Mouse (Mus musculus) liver, embryonic 14.5 days (tissue): ENCODE data around the gene Ubtf. TPM values are rescaled to one million over a fixed set of nuclear protein-coding genes. Genes with fewer than 3 reads are reported as not detected.
A peak's percentile ranks its signal among the peaks of the same experiment; 100 is the strongest.

Source experiments
- ATAC-seq: fragments of 200-750 bp; cut with Nextera tagmentation; 2 replicates; pipeline ENCODE4 v1.8.0; 2017; ENCODE audit warnings: moderate number of reproducible peaks, mild to moderate bottlenecking, moderate library complexity; ENCODE audit not compliant: insufficient read depth
- DNase-seq, 3 experiments: peaks; one replicate each; pipeline ENCODE4 v3.0.0-alpha.2; 2012 to 2013; ENCODE audit warnings: low read depth in 3 of 3, low spot score in 3 of 3
- H3K27ac ChIP-seq: fragments of 300-500 bp; sonication (generic); 2 replicates; pipeline ENCODE4 v1.5.1; 2014; ENCODE audit warnings: moderate library complexity, mild to moderate bottlenecking, control low read depth, inconsistent platforms
- H3K27me3 ChIP-seq: fragments of 300-500 bp; sonication (generic); 2 replicates; pipeline ENCODE4 v1.6.1; 2014; ENCODE audit warnings: mild to moderate bottlenecking, low read length, moderate library complexity; ENCODE audit not compliant: control insufficient read depth, insufficient read depth
- H3K36me3 ChIP-seq: fragments of 300-500 bp; sonication (generic); replicated peaks from 2 replicates; pipeline ENCODE4 v1.6.1; 2014; ENCODE audit warnings: low read depth; ENCODE audit not compliant: control insufficient read depth, insufficient read depth
- H3K4me1 ChIP-seq, 2 experiments: fragments of 200-500 bp in 1 of 2; fragments of 300-500 bp in 1 of 2; sonication (generic) in 1 of 2; replicated peaks; 2 replicates each; pipeline ENCODE4 v1.6.1; 2012 to 2014; ENCODE audit warnings: antibody characterized with exemption in 1 of 2, inconsistent platforms in 1 of 2, low read length in 1 of 2; ENCODE audit not compliant: control insufficient read depth in 2 of 2, insufficient read depth in 2 of 2
- H3K4me2 ChIP-seq: fragments of 300-500 bp; sonication (generic); 2 replicates; pipeline ENCODE4 v1.6.1; 2014; ENCODE audit warnings: low read depth, mild to moderate bottlenecking, control low read depth, moderate library complexity
- H3K4me3 ChIP-seq, 2 experiments: fragments of 200-500 bp in 1 of 2; fragments of 300-500 bp in 1 of 2; sonication (generic) in 1 of 2; 2 replicates each; pipeline ENCODE4 v1.5.1; 2012 to 2014; ENCODE audit warnings: low read depth in 2 of 2, low read length in 2 of 2, mild to moderate bottlenecking in 2 of 2, control low read depth in 1 of 2, inconsistent platforms in 1 of 2, moderate library complexity in 1 of 2; ENCODE audit not compliant: insufficient read depth in 1 of 2
- H3K9ac ChIP-seq: fragments of 300-500 bp; sonication (generic); replicated peaks from 2 replicates; pipeline ENCODE4 v1.6.1; 2014; ENCODE audit warnings: mild to moderate bottlenecking, control low read depth, moderate library complexity
- H3K9me3 ChIP-seq: fragments of 300-500 bp; sonication (generic); 2 replicates; pipeline ENCODE4 v1.6.1; 2016; ENCODE audit warnings: low read length, mixed read lengths; ENCODE audit not compliant: control insufficient read depth
- CTCF ChIP-seq: IDR thresholded peaks from 2 replicates; pipeline ENCODE4 v1.5.1; 2016; ENCODE audit warnings: antibody characterized with exemption, low read depth, control low read depth
- EP300 ChIP-seq: IDR thresholded peaks from 2 replicates; pipeline ENCODE4 v1.6.1; 2016; ENCODE audit warnings: antibody characterized with exemption, low read depth
- WGBS: fragments of 180-500 bp; shearing (Covaris S2); extraction: QIAGEN DNeasy Blood & Tissue Kit; methylation state at CpG from one replicate; pipeline ENCODE4 v1.1.7; 2014; ENCODE audit not compliant: insufficient replicate concordance; 5-methylcytosine and 5-hydroxymethylcytosine counted together
- polyA plus RNA-seq, 2 experiments: library from polyadenylated mRNA; depleted of rRNA in 1 of 2; stranded (reverse) in 1 of 2; unstranded in 1 of 2; fragments of >200 nt; fragmentation: Nextera tagmentation in 1 of 2; extraction: Ambion mirVana in 1 of 2; gene quantifications; 2 replicates each; pipeline versions ENCODE4 v1.2.1 to v1.2.3; 2012 to 2014

Ubtf gene
- polyA plus RNA-seq, 2 experiments: 34.7 to 42.5 TPM

DNA sequence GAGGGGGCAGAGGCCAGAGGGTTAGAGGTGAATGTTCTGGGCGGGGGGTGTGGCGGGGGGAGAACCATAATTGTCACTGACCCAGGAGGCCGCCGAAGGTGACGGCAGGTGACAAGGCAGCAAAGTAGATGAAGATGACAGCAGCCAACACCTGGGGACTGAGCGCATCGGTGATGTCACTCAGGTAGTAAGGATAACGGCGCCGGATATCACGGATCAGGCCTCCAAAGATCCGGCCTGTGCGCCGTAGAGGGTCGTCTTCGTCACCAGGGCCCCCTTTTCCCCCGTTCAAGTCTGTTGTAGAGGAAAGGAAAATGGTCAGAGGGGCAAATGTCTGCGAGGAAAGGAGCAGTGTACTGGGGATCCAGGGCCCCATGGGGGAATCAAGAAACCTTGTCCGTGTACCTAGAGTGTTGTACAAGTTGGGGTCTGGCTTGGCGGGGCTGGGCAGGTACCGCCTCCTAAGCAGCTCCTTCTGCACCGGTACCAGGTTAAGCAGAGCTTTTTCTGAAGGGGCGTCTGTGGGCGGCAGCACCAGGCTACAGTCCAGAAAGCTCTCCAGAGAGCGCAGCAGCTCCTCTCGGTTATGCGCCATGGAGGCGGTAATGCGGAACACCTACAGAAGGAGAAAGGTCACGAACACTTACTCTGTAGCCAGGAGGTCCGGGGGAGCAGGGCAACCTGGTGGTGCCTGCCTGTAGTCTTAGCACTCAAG is 37.3 kb upstream of the Ubtf start:
- Histone ChIP-seq H3K27me3 (no peaks in the 10 kb centered on the region), H3K27ac (peak overlapping the region; percentile 90), H3K4me1 (peaks cover 8 to 40% of the 10 kb centered on the region in 2 experiments), H3K9ac (peak overlapping the region; percentile 10; the same call in 1 of the 2 replicates), H3K36me3 (peaks cover 100% of the 10 kb centered on the region), H3K4me3 (peak overlapping the region; percentile 5 to 94; a peak in 3 of 4 replicates), H3K9me3 (no peaks in the 10 kb centered on the region), H3K4me2 (peak overlapping the region; percentile 98)
- WGBS: 61% methylated on average over 31 of the region's 31 CpGs
- no peak for DNase-seq
- TF ChIP-seq EP300 (no peak), CTCF (no peak)
- no peak for ATAC-seq

DNA sequence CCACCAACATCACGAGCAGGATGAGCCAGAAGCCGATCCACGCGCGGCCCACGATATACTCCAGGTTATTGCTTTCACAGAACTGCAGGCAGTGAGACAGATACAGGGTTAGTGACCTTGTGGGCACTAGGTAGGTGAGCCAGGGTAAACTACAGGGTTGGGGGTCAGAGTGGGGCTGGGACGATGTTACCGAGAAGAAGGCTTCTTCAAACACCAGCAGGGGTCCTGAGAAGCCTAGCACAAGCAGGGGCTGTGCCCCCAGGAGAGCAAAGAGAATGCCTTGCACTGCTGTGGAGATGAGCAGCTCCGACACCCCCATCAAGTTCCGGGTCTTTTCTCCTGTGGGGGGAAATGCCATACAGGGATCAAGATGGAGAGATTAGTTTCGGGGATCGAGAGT is 36.6 kb upstream of the Ubtf start:
- Histone ChIP-seq H3K9me3 (no peaks in the 10 kb centered on the region), H3K9ac (no peak overlapping the region; the same call in 1 of the 2 replicates), H3K4me3 (peak overlapping the region; percentile 1 to 94; a peak in 3 of 4 replicates), H3K4me2 (peak overlapping the region; percentile 98), H3K27ac (peak overlapping the region; percentile 47), H3K4me1 (peaks cover 6 to 34% of the 10 kb centered on the region in 2 experiments), H3K27me3 (no peaks in the 10 kb centered on the region), H3K36me3 (peaks cover 100% of the 10 kb centered on the region)
- TF ChIP-seq EP300: no peak
- 78% methylated on average over 12 of the region's 12 CpGs for WGBS
- DNase-seq (no peak), ATAC-seq (no peak)

DNA sequence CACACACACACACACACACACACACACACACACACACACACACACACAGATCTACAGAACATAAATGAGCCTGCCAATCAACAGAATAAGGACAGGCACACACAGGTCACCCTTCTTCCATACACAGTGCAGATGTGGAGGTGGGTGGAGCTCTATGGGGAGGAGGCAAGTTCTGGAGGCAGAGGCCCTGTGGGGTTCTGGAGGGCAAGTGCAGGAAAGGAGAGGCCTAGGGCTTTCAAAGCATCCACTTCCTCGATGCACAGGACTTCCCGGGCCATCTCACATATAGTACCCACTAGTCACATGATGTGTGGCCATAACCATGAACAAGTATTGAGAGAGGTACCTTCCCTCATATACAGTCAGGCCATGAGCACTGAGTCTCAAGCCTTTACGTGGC is 36.0 kb upstream of the Ubtf start:
- Histone ChIP-seq H3K9ac (no peak overlapping the region; the same call in 1 of the 2 replicates), H3K27me3 (no peaks in the 10 kb centered on the region), H3K4me3 (peak overlapping the region in 1 of 2 experiments; percentile 94; a peak in 2 of 4 replicates), H3K4me1 (peaks cover 4 to 28% of the 10 kb centered on the region in 2 experiments; a peak in 3 of 4 replicates), H3K36me3 (peaks cover 100% of the 10 kb centered on the region), H3K9me3 (no peaks in the 10 kb centered on the region), H3K27ac (peak overlapping the region; percentile 47), H3K4me2 (peak overlapping the region; percentile 98)
- no peak for ATAC-seq
- WGBS: 68% methylated on average over 3 of the region's 3 CpGs
- TF ChIP-seq CTCF: no peak
- no peak for TF ChIP-seq EP300
- no peak for DNase-seq

DNA sequence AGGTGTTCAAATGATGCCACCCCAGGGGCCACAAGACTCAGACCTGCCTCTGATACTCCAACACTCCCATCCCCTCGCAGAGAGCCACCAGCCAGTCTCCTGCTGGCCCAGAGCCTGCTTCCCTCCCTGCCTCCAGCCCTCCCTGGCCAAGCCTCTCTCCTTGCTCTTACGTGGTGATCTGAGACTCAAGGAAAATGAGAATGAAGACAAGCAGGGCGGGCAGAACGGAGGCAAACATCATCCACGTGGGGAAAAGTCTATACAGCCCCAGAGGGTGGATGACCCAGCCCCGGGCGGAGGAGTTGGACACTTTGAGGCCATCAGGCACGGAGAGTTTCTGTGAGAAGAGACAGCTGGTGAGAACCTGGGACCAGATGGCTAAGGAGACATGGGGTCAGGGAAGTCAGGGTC is 33.5 kb upstream of the Ubtf start:
- Histone ChIP-seq H3K9me3 (no peaks in the 10 kb centered on the region), H3K4me3 (no peak overlapping the region; a peak in 1 of 4 replicates), H3K27ac (peak overlapping the region; percentile 48), H3K36me3 (peaks cover 93% of the 10 kb centered on the region), H3K9ac (no peak overlapping the region), H3K27me3 (no peaks in the 10 kb centered on the region), H3K4me1 (peaks cover 0 to 12% of the 10 kb centered on the region in 2 experiments; a peak in 2 of 4 replicates), H3K4me2 (peak overlapping the region; percentile 23; the same call in 1 of the 2 replicates)
- TF ChIP-seq EP300: peak; percentile 4; the same call in 1 of the 2 replicates
- no peak for TF ChIP-seq CTCF
- DNase-seq (no peak), ATAC-seq (no peak)
- 51% methylated on average over 8 of the region's 8 CpGs for WGBS

DNA sequence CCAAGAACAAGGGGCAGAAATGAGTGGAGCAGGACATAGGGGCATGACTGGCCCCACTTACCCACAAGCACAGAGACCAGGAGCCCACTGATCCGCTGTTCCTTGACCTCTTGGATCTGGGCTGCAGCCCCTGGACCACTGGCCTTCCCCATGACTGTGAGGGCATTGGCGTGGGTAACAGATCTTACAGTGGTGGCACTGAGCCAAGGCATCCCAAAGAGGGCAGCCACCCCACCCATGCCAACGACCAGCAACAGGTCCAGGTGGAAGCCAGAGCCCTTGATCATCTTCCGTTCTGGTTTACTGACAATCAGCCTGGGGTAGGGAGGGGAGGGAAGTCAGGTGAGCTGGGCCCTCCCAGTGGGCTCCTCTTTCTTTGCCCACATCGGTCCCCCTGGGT is 32.8 kb upstream of the Ubtf start:
- ATAC-seq (no peak), DNase-seq (no peak)
- Histone ChIP-seq H3K9me3 (no peaks in the 10 kb centered on the region), H3K27me3 (no peaks in the 10 kb centered on the region), H3K4me1 (peaks cover 0 to 12% of the 10 kb centered on the region in 2 experiments; a peak in 2 of 4 replicates), H3K4me2 (no peak overlapping the region), H3K9ac (no peak overlapping the region), H3K36me3 (peaks cover 87% of the 10 kb centered on the region), H3K4me3 (no peak overlapping the region), H3K27ac (no peak overlapping the region)
- no peak for TF ChIP-seq EP300
- no peak for TF ChIP-seq CTCF
- WGBS: 52% methylated on average over 5 of the region's 5 CpGs
